In genomic region chr11:57214079-57214478, GRCm38 (mm10) we compare ENCODE assay signal across 11 mouse cellular contexts.
"Had no signal": no experiment of that assay in that cellular context is flagged by ENCODE, and none has a peak within 500 bp of the region (broad histone marks: within the 10 kb centered on the region; RNA-seq: fewer than 3 reads in every experiment).

No protein-coding gene starts in this region.

- H3K4me1 ChIP-seq: liver, embryonic 13.5 days had no signal

- H3K9ac ChIP-seq: liver, embryonic 13.5 days had no signal

- H3K9me3 ChIP-seq: liver, embryonic 13.5 days had no signal

- H3K27ac ChIP-seq: liver, embryonic 13.5 days had no signal

- H3K4me3 ChIP-seq: liver, embryonic 13.5 days had no signal

- DNase-seq: kidney, adult 8-10 months; kidney, postnatal 14 days; kidney, postnatal 4 days; liver, embryonic 13.5 days; lung, adult 2 months; lung, postnatal 14 days; lung, postnatal 4 days; midbrain, embryonic 14.5 days; thymus, adult 18-20 months; thymus, postnatal 36 days had no signal

- H3K4me2 ChIP-seq: liver, embryonic 13.5 days; midbrain, embryonic 11.5 days had no signal

- H3K36me3 ChIP-seq: liver, embryonic 13.5 days had no signal

- H3K27me3 ChIP-seq: liver, embryonic 13.5 days had no signal
